Mouse (Mus musculus): ENCODE results near the gene Spopl. TPM values are rescaled to one million over a fixed set of nuclear protein-coding genes. Genes with fewer than 3 reads are reported as not detected.
"Not testable (repeated sequence)": the region's sequence is repeated elsewhere in the genome, so short reads cannot be mapped to it uniquely, and the experiment has no call there.

Gene Spopl
- polyA plus RNA-seq, 1 experiment from 2014 or later = 13.1 TPM

DNA sequence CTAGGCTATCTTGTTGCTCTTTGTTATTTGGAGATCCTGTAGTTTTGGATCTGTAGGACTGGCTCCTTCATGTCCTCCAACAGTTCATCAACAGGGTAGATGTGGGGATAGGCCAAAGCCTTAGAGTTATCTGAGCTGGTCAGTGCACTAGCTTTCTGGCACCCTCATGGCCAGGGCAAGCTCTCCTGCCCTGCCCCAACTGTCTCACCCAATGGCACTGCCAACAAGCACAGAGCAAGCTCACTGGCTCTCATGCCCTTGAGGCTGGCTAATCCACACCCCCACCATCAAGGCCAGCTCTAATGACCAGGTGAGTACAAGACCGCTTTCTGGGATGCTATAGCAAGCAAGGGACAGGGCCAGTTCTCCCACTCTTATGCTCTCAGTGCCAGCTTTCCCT is 24.7 kb downstream of the Spopl start:
- H3K9me3 ChIP-seq = no peaks in the 10 kb centered on the region
- no peak overlapping the region for H3K9ac ChIP-seq
- H3K27me3 ChIP-seq = no peaks in the 10 kb centered on the region
- H3K4me3 ChIP-seq = no peak overlapping the region
- 84% methylated on average over 1 of the region's 1 CpGs for WGBS
- H3K4me2 ChIP-seq = no peak overlapping the region
- no peak for ATAC-seq (ENCODE audit: borderline replicate concordance, extremely low read depth, low FRiP score, low TSS enrichment)
- H3K27ac ChIP-seq = no peak overlapping the region
- H3K4me1 ChIP-seq = no peaks in the 10 kb centered on the region
- H3K36me3 ChIP-seq = no peaks in the 10 kb centered on the region

GRCm38 (mm10) chr2:23539967-23540366 is 31.9 kb downstream of the Spopl start:
- Histone ChIP-seq H3K36me3 (0 out of 2 replicates have a peak, but pooled peaks cover 2% of the 10 kb centered on the region), H3K9me3 (no peaks in the 10 kb centered on the region), H3K27ac (no peak overlapping the region), H3K4me2 (no peak overlapping the region), H3K4me1 (no peaks in the 10 kb centered on the region), H3K9ac (no peak overlapping the region), H3K4me3 (no peak overlapping the region), H3K27me3 (no peaks in the 10 kb centered on the region)
- WGBS = 89% methylated on average over 4 of the region's 4 CpGs
- ATAC-seq (ENCODE audit: borderline replicate concordance, extremely low read depth, low FRiP score, low TSS enrichment) = no peak

DNA sequence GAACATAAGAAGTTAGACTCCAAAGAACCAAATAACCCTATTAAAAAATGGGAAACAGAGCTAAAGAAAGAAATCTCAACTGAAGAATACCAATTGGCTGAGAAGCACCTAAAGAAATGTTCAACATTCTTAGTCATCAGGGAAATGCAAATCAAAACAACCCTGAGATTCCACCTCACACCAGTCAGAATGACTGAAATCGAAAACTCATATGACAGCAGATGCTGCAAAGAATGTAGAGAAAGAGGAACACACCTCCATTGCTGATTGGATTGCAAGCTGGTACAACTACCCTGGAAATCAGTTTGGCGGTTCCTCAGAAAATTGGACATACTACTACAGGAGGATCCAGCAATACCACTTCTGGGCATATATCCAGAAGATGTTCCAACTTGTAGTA is 44.2 kb downstream of the Spopl start:
- peaks cover 26% of the 10 kb centered on the region for H3K36me3 ChIP-seq
- not testable (repeated sequence) for H3K4me3 ChIP-seq; H3K4me2 ChIP-seq; H3K27me3 ChIP-seq; H3K27ac ChIP-seq; H3K9me3 ChIP-seq; H3K9ac ChIP-seq; ATAC-seq (ENCODE audit: borderline replicate concordance, extremely low read depth, low FRiP score, low TSS enrichment); H3K4me1 ChIP-seq
- 97% methylated on average over 2 of the region's 2 CpGs for WGBS

- no peak overlapping the region for H3K4me3 ChIP-seq
- no peak overlapping the region for H3K4me2 ChIP-seq
- H3K27me3 ChIP-seq = no peaks in the 10 kb centered on the region
- WGBS = 94% methylated on average over 3 of the region's 3 CpGs
- peaks cover 5% of the 10 kb centered on the region for H3K36me3 ChIP-seq
- H3K27ac ChIP-seq = no peak overlapping the region
- no peak overlapping the region for H3K9ac ChIP-seq
- no peaks in the 10 kb centered on the region for H3K4me1 ChIP-seq
- H3K9me3 ChIP-seq = no peaks in the 10 kb centered on the region
- ATAC-seq (ENCODE audit: borderline replicate concordance, extremely low read depth, low FRiP score, low TSS enrichment) = no peak
Measured at GRCm38 (mm10) chr2:23505141-23505540, 66.8 kb downstream of the Spopl start.

GRCm38 (mm10) chr2:23481715-23482114 is 90.2 kb downstream of the Spopl start:
- H3K27ac ChIP-seq = no peak overlapping the region
- ATAC-seq (ENCODE audit: borderline replicate concordance, extremely low read depth, low FRiP score, low TSS enrichment) = no peak
- H3K9ac ChIP-seq = no peak overlapping the region
- 89% methylated on average over 1 of the region's 1 CpGs for WGBS
- no peaks in the 10 kb centered on the region for H3K9me3 ChIP-seq
- H3K27me3 ChIP-seq = no peaks in the 10 kb centered on the region
- no peaks in the 10 kb centered on the region for H3K4me1 ChIP-seq
- H3K4me2 ChIP-seq = no peak overlapping the region
- no peaks in the 10 kb centered on the region for H3K36me3 ChIP-seq
- no peak overlapping the region for H3K4me3 ChIP-seq

- Histone ChIP-seq H3K4me2 (no peak overlapping the region), H3K4me3 (no peak overlapping the region), H3K9me3 (no peaks in the 10 kb centered on the region), H3K27me3 (no peaks in the 10 kb centered on the region), H3K27ac (no peak overlapping the region), H3K9ac (no peak overlapping the region), H3K36me3 (no peaks in the 10 kb centered on the region), H3K4me1 (no peaks in the 10 kb centered on the region)
- no peak for ATAC-seq (ENCODE audit: borderline replicate concordance, extremely low read depth, low FRiP score, low TSS enrichment)
- WGBS = 73% methylated on average over 1 of the region's 1 CpGs
Measured at GRCm38 (mm10) chr2:23467471-23467870, 104.4 kb downstream of the Spopl start.

DNA sequence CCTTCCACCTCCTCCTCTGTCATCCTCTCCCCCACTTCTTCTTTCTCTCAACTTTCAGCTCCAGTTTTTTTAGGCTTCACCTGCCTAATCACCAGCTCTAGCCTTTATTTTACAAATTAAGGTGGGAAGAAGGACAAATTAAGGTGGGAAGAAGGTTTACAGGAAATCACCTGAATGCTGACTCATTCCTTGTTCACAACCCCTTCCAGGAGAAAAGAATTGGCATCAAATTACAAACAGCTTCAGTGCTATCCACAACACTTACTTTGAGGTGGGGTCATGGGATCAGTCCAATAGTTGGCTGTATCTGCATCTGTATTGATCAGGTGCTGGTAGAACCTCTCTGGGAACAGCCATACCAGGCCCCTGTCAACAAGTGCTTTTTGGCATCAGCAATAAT is 114.5 kb downstream of the Spopl start:
- Histone ChIP-seq H3K27ac (no peak overlapping the region), H3K4me3 (no peak overlapping the region), H3K9me3 (no peaks in the 10 kb centered on the region), H3K4me2 (no peak overlapping the region), H3K27me3 (no peaks in the 10 kb centered on the region), H3K9ac (no peak overlapping the region), H3K4me1 (no peaks in the 10 kb centered on the region), H3K36me3 (no peaks in the 10 kb centered on the region)
- no peak for ATAC-seq (ENCODE audit: borderline replicate concordance, extremely low read depth, low FRiP score, low TSS enrichment)
